Mouse (Mus musculus) left cerebral cortex, adult 8-10 months (tissue): ENCODE results near the gene Ginm1. TPM values are rescaled to one million over a fixed set of nuclear protein-coding genes. Genes with fewer than 3 reads are reported as not detected.
A peak's percentile ranks its signal among the peaks of the same experiment; 100 is the strongest.

Experiments used
- DNase-seq, 2 experiments: peaks; one replicate each; pipeline ENCODE4 v3.0.0; 2022; ENCODE audit warnings: low spot score in 2 of 2
- total RNA-seq, 4 experiments: library from RNA; stranded (reverse); gene quantifications; 2 replicates each; pipeline ENCODE4 v1.2.4; 2022

The Ginm1 gene
- total RNA-seq, result 10 to 100 TPM; 15.0 to 24.4 (median 17.5) TPM

DNA sequence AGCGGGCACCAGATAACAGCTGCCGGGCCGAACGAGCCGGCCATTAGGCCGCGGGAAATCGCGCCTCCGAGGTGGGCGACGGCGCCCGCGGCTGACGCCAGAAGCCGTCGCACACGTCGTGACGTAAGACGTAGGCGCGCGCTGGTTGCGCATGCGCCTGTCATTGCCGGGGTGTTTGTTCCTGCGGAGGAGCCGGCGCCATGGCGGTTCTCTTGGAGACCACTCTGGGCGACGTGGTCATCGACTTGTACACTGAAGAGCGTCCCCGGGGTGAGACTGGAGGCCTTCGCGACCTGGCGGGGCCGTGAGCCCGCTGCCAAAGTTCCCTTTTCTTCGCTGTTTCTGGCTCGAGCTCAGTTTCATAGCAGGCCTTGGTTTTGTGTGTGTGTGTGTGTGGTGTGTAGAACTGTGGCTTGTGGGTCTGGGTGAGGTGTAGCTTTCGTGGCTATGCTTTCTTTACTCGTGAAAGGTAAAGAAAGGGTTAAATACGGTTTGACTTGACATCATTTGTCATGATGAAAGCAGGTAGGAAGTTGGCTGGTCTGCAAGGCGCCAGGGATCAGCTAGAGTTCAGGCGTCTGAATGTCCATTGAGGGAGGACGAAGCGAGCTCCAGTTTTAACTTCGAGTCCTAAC, at the start of gene Ginm1, which contains the start of gene Ppil4:
Gene Ginm1, minus strand, starts transcription at position 74 of the 635 bp plus-strand sequence.
Gene Ppil4, plus strand, starts transcription at position 141 of the 635 bp plus-strand sequence.
- DNase-seq, result peak; percentile 84 to 85

DNA sequence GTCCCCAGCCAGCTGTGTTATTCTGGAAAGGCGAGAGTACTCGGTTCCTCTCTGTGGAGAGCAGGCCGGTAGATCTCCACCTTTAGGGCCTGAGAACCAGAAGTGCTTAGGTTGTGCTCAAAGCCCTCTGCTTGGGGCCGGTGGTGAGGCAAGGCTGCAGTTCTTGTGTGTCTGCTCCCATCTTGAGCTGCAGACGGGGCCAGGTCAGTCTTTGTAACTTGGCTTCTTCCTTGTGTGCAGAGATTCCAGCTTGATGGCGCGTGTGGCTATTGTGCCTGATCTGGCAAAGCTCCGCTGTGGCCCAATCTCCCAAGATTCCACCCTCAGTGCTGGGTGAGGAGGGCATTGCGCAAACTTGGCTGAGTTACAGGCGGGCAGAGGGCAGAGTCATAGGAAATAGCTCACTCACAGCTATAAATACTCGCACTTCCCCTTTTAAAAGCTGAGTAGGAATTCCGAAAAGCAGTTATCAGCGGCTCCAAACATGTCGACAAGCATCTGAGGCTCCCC, 49.0 kb upstream of the Ginm1 start:
- DNase-seq, result no peak

DNA sequence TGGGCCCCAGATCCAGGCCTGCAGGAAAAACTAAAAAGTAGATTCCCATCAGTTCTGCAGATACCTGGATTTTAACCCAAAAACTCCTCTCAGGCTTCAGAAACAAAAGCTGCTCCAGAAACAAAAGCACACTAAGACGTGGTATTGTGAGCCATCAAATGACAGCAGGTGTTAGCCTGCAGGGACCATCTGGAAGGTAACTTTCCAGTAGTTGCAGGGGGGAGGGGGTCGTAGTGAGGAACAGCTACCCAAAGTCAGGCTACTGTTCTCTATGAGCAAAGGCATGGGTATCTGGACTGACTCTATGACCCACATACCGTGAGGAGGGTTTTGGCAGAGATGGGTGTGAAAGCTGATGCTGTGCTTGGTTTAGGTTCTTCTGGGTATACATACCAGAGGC, 48.2 kb upstream of the Ginm1 start:
- no peak for DNase-seq

DNA sequence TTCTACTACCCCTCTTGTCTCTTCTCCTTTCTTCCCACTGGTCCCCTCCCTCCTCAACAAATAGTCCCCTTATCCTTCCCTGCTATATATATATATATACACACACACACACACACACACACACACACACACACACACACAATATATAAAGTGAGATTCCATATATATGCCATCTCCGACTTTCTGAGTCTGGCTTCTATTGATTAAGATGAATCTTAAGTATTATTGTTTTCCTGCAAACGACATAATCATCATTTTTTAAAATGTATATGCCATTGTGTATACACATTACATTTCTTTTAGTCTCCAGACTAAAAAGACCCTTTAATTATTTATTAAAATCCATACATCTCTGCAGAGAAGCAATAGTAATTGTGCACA, 47.7 kb upstream of the Ginm1 start:
- no peak for DNase-seq

DNA sequence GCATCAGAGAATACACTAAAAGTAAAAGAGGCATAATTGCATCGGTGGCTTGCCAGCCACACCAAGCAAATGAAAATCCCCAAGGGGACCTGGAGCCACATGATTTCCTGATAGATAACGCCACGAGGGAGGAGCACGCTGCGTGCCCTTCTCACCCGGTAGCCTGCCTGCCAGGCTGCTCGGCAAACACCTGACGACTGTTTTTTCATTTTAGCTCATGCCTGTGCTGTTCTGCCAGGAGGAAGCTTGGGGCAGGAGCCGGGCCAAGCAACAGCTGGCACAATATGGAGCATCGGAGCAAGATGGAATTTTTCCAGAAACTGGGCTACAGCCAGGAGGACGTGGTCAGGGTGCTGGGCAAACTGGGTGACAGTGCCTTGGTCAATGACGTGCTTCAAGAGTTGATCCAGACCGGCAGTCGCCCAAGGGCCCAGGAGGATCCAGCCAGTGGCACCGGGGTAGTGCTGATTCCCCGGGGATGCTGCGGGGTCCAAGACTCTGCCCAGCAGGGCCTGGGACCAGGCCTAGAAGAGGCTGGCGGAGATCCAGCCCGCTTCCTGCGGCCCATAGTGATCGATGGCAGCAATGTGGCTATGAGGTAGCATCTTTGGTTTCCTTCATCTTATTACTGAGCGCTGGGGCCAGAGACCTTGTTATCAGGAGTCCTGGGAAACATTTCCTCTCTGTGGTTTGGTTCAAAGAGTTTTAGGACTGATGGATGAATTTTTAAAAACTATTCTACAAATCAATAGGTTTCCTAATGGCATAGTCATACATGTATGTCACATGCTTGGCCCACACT, 47.1 kb upstream of the Ginm1 start:
- DNase-seq, result no peak

DNA sequence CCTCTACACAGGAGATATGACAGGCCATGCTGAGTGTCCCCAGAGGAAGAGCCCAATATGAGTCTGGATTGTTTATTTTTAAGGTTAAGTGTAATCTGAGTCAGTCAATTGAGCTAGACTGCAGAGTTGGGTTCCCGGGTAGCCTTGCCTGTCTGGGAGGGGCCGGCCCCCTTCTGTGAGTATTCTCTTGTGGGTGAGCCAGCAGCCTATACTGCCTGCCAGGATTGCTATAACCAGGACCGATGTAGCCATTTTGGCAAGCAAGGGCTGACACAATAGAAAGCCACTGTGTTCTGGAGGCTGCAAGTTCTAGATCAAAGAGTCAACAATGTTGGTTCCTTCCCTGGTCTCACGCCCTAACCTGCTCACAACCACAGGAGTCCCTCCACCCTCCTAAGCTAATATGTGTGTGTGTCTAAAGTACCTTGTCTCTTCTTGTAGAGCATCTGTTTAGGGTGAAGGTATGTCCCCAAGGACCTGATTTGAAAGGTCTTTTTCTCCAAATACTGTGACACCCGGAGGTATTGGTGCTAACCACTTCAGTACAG, 46.3 kb upstream of the Ginm1 start:
- no peak for DNase-seq

DNA sequence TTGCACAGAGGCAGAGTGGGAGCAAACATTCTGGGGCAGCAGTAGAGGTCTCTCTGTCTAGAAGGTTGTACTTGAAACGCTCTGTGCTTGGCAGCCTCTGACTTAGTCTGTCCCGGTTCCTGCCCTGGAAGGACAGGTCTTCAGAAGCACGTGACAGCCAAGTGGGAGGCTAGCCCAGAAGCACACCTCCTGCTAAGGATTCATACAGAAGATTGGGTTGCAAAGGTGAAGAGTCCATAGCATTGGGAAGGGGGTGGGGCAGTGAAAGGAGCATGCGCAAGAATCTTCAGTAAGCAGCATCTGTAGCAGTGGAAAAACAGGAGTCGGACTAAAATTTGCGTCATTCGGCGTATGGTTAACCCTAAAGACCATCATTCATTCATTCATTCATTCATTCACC, 45.4 kb upstream of the Ginm1 start:
- DNase-seq, result no peak

DNA sequence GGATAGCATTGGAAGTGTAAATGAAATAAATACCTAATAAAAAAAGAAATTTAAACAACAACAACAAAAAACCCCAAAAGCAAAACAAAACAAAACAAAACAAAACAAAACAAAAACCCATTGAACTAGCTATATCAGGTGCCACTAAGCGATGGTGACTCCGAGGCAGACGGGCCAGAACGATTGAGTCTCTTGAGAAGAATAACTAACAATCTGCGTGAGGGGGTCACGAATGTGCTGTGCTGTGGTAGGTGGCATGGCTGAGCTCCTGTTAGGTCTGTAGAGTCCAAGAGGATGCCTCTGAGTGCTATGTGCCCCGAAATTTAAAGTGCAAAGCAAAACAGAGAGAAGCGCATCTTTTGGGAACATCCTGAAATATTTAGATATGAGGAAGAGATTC, 44.8 kb upstream of the Ginm1 start:
- no peak for DNase-seq

DNA sequence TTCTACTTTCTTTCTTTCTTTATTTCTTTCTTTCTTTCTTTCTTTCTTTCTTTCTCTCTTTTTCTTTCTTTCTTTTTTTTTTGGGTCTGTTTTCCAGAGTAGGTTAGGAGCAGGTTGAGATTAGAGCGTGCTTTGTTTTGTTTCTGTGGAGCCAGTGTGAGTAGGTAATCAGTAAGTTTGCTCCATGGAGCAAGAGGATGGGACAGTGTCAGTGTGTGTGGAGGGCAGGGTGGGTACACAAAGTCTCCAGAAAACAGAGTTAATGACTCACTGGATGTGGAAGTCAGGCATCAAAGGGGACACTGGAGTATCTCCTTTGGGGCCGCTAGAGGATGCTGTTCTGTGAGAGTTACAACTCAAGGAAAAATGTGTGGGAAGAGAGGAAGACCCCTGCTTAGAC, 44.3 kb upstream of the Ginm1 start:
- no peak for DNase-seq

DNA sequence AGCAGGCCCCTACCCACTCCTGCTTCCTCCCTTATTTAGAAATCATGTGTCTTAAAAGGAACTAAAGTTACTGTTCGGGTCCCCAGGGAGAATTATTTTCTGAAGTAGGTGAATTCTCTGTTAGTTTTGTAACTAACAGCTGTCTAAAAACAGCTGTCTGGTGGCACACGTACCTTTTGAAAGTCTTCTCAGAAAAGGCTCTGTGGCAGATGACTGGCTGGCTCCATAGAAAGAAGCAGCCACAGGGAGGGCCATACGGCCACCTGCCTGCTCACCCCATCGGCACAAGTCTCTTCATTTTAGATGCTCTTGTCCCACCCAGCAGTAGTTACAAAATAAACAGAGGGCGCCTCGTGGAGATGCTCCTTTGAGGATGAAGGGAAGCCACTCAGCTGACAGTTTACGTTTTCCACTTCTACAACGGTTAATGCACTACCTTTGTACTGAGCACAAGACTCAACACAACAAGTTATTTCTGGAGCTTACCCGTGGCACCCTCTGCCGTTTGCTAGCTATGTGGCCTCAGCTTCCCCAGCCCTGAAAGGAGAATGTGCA, 42.1 kb upstream of the Ginm1 start:
- DNase-seq, result no peak

DNA sequence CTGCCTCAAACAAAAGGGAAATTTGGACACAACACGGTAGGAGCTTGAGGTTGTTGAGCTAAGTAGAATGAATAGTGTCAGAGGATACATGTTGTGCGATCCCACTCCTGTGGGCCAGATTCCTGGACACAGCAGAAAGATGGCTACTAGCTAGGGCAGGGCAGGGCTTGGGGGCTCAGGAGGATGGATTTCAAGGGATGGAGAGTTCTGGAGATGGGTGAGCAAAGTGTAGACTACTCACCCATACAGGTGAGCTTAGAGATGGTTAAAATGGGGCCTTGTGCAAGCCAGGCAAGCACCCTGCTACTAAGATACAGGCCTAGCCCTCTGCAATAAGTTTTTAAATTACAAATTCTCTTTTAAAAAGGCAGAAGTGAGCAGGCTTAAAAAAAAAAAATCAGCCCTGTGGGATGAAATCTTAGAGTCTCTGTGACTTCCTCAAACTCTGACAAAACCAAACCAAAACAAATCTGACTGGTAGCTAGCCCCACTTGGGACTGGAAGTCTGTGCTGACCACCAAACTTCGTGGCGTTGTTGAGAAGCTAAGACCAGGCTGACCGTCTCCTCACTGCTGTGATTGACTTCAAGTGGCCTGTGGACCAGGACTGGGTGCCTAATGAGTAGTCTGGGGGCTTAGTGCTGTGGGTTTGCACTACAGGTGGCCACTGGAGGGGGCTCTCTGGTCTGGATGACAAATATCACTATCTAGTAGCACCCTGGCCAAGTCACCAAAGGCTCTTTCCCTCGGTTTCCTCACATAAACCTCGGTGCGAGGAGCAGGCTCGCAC, 40.9 kb upstream of the Ginm1 start:
- no peak for DNase-seq

DNA sequence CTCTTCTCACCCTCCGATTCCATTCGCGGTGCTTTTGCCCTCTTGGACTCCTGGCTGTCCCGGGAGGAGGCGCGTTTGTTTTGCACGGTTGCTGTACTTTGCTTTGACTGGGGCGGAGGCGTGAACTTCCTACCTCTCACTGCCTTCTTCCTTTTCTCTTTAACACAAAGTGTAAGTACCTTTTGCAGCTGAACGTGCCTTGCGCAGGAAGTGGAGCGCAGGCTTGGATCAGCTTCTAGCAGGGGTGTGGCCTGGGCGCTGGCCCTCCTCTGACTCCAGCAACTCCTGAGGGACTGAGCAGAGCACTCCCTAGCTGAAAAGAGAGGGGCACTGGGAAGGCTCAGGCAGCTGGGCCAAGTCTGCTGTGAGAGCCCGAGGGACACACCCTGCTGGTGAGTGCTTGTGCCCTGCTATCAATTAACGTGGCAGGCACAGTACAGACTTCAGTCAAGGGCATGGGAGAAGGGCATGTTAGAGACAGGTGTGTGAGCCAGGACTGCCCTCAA, 39.6 kb upstream of the Ginm1 start, which contains the start of gene Zc3h12d:
Gene Zc3h12d, plus strand, starts transcription at position 300 of the 506 bp plus-strand sequence.
- DNase-seq, result no peak

DNA sequence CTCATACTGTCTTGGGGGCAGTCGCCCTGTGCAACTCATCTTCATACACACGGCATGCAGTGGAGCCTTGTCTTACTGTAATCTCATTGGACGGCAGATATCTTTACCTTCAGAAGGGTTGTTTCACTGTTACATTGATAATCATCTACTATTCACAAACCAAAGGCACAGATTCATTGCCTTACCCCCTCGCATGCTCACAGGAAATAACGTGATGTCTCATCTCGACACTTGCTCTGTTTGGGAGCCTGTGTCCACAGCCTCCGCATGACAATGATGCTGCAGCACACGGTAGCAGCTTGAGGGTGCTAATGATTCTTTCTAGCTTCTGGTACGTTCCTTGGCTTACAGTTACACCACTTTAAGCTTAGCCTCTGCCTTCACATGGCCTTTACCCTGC, 33.5 kb upstream of the Ginm1 start:
- DNase-seq, result no peak

DNA sequence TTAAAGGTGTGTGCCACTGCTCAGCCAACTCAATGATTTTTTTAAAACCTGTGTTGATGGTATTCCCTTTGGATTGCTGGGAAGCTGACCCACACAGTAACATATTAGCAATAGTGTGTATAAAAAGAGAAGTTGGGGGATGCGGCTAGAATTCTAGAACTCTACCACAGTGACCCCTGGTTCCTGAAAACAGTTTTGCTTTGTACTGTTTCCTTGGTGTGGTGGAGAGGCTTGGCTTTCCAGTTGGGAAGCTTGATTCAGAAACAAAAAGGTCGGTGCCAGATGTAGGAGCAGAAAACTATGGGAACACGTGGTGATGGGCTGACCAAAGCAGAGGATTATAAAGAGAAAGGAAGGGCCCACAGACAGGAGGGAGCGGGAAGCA, 32.6 kb upstream of the Ginm1 start:
- DNase-seq, result no peak

DNA sequence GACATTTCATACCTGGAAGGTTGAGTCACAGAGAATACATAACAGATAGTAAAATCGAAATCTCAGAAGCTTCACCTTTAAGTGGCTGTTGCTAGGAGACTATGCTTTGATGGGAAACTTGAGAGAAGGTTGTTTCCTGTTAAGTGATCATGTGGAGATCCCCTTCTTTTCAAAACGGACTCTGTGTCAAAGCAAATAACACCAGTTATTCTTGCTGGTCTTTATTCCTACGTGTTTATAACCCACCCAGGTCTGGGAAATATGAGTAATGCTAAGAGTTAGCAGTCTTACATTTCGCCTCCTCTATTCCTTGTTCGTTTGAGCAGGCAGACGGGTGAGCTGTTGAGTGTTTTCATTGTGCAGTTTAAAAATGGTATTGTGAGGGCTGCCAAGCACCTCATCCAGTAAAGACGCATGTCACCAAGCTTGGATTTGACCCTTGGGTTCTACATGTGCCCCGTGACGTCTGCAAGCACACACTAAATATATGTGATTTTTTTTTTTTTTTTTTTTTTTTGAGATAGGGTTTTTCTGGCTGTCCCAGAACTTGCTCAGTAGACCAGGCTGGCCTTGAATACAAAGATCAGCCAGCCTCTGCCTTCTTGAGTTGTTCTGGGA, 32.1 kb upstream of the Ginm1 start:
- DNase-seq, result no peak

DNA sequence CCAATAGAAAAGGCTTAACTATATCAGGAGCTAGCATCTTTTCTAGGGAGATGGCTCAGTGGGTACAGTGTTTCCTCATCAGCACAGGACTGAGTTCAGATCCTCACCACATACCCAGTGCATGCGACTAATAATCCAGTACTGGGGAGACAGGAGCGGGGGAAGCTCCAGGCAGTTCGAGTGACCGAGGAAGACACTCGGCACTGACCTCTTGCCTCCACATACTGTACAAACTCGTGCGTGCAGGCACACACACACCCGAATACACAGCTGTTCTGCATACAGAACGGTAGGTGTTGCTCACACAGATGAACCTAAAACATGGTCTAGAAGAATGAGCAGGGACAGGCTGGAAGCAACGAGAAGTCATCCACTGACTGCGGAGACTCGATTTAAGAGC, 29.4 kb upstream of the Ginm1 start:
- DNase-seq, result no peak

DNA sequence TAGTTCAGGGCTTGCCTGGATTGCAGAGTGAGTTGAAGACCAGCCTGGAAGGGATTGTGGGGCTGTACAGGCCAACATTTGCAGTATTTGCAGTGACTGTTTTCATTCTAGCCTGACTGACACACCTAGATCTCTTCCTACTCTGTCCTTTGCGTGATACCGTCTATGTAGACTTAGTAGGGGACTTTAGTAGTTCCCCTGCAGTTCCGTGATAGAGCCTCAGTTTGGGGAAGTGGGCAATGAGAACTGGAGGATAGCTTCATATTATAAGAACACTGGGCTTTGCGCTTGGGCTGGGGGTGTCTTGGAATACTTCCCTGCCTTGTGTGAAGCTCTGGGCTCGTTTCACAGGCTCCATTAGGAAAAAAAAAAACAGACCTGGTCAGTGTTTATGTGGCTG, 27.5 kb upstream of the Ginm1 start:
- no peak for DNase-seq

DNA sequence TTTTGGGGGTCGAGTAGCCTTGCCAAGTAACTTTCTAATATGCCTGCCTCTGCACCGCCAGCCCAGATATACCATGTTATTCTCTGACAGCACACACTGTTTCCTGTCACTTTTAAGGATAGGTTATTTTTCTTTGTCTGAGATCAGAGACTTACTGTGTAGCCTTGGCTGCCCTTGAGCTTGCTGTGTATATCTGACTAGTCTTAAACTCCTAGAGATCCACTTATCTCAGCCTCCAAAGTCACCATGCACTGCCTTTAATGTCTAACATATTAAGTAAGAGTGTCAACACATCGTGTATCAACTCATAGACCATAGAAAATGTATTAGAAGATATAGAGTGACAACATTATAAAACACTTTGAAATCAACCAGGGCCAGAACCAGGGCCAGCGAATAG, 27.0 kb upstream of the Ginm1 start:
- no peak for DNase-seq

DNA sequence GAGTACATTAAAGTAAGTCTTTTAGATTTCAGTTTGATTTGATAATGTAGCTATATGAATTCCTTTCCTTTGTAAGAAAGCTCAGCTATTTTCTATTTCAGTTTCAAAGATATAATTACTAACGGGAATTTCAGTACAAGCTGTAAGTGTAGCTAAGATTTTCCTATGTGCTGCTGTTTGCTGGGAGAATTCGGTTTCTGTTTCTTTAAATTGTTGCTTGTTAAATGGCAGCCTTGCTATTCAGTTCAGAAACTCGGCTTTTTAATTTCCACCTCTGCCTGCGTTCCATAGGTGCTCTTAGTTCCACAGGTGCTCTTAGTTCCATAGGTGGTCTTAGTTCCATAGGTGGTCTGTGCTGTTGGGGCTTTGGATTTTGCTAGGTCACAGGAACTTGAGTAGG, 26.5 kb upstream of the Ginm1 start:
- DNase-seq, result no peak

DNA sequence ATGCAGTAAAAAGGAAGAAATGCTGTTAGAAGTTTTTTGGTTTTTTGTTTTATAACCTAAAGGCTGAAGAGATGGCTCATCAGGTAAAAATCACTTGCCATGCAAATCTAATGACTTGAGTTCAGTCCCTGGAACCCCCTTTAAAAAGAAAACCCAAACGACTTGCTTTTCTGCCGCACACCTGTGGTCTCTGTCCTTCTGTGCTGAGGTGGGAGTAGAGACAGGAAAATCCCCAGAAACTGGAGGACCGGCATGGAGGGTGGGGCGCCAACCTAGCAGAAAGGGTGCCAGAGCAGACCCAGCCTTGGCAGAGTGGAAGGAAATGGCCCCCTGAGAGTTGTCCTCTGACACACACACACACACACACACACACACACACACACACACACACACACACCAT, 26.1 kb upstream of the Ginm1 start:
- DNase-seq, result no peak

DNA sequence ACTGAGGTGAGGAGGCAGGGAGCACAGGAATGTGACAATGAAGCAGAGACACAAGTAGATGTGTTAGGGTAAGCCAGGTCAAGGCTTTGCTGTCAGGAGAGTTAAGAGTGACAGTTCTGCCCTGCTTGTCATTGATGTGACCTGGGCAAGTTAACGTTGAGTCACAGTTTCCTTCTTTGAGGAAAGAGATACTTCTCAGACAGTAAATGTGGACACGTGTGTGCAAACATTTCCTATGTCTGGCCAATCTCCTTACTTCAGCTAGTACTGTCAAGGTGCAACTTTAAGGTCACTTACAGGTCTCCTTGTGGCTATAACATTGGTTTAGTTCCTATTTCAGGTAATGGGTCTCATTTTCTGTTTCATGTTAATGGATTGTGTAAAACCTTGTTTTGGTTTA, 23.9 kb upstream of the Ginm1 start:
- no peak for DNase-seq
